Mouse (Mus musculus): ENCODE results near the gene Fam19a5. TPM values are rescaled to one million over a fixed set of nuclear protein-coding genes. Genes with fewer than 3 reads are reported as not detected.
A peak's percentile ranks its signal among the peaks of the same experiment; 100 is the strongest.

The Fam19a5 gene
- polyA plus RNA-seq, 1 experiment from 2014 or later: 5.9 TPM

DNA sequence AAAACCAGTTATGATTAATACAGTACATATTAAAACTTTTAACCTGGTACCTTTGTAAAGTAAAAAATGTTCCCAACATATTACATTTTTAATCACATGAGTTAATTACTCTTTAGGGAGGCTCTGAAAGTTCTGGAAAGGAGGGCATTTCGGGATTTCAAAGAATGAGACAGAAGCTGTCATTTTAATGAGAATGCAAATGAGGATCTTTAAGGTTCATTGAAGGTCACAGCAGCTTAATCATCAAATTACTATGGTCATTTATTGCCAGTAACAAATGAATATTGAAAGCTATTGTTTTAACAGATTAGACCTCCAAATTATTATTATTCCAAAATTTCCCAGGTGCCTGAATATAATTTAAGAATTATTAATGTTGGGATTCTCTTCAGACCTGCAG lies 59.2 kb downstream of the Fam19a5 start:
- no peak for TF ChIP-seq CTCF (IDR thresholded peaks at IDR 0.05; ENCODE audit: low read depth)
- Histone ChIP-seq H3K9me3 (replicated peaks; ENCODE audit: low read length) (no peaks in the 10 kb centered on the region), H3K27ac (no peak overlapping the region), H3K4me2 (ENCODE audit: low read length) (no peak overlapping the region), H3K4me3 (replicated peaks; ENCODE audit: low read depth, low read length) (no peak overlapping the region), H3K36me3 (ENCODE audit: insufficient read depth, low read length) (no peaks in the 10 kb centered on the region), H3K9ac (ENCODE audit: low read depth, low read length) (no peak overlapping the region), H3K4me1 (replicated peaks; ENCODE audit: insufficient read depth, low read length) (no peaks in the 10 kb centered on the region), H3K27me3 (ENCODE audit: insufficient read depth, low read length) (no peaks in the 10 kb centered on the region)
- DNase-seq (ENCODE audit: low spot score): no peak
- ATAC-seq (replicated peaks; ENCODE audit: low FRiP score, low read depth): no peak
- 75% methylated on average over 1 of the region's 1 CpGs for WGBS

DNA sequence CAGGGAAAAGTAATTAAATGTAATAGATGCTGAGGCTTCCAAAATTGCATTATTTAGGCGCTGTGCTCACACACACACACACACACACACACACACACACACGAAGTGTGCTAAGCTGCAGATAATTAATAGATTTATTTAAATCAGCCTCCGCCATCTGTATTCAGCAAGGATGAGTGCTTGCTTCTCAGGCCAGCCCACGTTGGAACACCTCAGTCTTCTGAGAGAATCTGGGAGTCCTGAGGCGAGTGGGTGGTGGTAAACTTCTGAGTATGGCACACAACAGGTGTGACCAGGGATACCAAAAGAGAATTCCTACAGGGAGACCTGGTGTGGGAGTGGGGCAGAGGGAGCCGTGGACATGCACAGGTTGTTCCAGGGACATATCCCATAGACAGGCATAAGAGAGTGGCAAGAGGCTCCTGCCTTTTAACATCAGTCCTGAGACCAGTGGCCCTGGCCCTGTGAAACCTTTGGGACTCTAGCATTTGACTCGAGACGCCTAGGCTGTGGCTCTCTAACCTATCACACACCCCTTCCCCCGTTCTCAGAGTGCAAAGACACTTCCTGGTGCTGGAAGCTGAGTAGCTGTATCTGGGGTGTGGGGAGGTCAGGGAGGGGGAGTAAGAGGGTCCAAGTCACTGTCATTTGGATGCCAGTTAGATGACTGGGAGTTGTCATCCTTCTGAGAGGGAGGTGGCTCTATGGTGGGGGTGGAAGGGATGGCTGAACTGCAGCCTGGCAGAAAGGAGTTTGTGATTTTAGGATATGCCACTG lies 61.6 kb downstream of the Fam19a5 start:
- no peak for TF ChIP-seq CTCF (IDR thresholded peaks at IDR 0.05; ENCODE audit: low read depth)
- H3K36me3 ChIP-seq (ENCODE audit: insufficient read depth, low read length): no peaks in the 10 kb centered on the region
- WGBS: 54% methylated on average over 9 of the region's 9 CpGs
- no peak overlapping the region for H3K4me2 ChIP-seq (ENCODE audit: low read length)
- DNase-seq (ENCODE audit: low spot score) (no peak), ATAC-seq (replicated peaks; ENCODE audit: low FRiP score, low read depth) (no peak)
- H3K4me3 ChIP-seq (replicated peaks; ENCODE audit: low read depth, low read length): no peak overlapping the region
- H3K27me3 ChIP-seq (ENCODE audit: insufficient read depth, low read length): no peaks in the 10 kb centered on the region
- no peaks in the 10 kb centered on the region for H3K4me1 ChIP-seq (replicated peaks; ENCODE audit: insufficient read depth, low read length)
- H3K9me3 ChIP-seq (replicated peaks; ENCODE audit: low read length): no peaks in the 10 kb centered on the region
- no peak overlapping the region for H3K27ac ChIP-seq
- H3K9ac ChIP-seq (ENCODE audit: low read depth, low read length): no peak overlapping the region

- Histone ChIP-seq H3K4me3 (replicated peaks; ENCODE audit: low read depth, low read length) (no peak overlapping the region), H3K36me3 (ENCODE audit: insufficient read depth, low read length) (no peaks in the 10 kb centered on the region), H3K9ac (ENCODE audit: low read depth, low read length) (no peak overlapping the region), H3K9me3 (replicated peaks; ENCODE audit: low read length) (no peaks in the 10 kb centered on the region), H3K27me3 (ENCODE audit: insufficient read depth, low read length) (no peaks in the 10 kb centered on the region), H3K4me2 (ENCODE audit: low read length) (no peak overlapping the region), H3K4me1 (replicated peaks; ENCODE audit: insufficient read depth, low read length) (no peaks in the 10 kb centered on the region), H3K27ac (no peak overlapping the region)
- TF ChIP-seq CTCF (IDR thresholded peaks at IDR 0.05; ENCODE audit: low read depth): no peak
- ATAC-seq (replicated peaks; ENCODE audit: low FRiP score, low read depth): no peak
- DNase-seq (ENCODE audit: low spot score): no peak
- WGBS: 89% methylated on average over 10 of the region's 10 CpGs
Measured at GRCm38 (mm10) chr15:87606702-87607101, 62.6 kb downstream of the Fam19a5 start.

DNA sequence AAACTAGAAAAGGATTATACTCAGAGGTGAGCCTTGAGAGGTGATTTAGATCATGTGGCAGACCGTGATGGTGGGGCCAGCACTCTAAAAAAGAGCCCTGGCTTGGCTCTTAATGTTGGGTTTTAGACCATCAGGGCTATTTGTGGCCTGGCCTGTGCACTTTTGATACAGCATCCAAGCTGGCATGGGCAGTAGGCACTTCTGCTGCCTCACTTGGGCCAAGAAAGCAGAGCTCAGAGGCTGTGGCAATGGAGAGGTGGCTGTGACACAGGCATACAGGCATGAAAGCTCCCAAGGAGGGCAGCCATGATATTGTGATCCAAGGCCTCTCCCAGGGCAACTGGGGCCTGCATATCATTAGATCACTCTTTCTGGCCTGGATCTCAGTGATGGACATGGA lies 65.1 kb downstream of the Fam19a5 start:
- 83% methylated on average over 1 of the region's 1 CpGs for WGBS
- TF ChIP-seq CTCF (IDR thresholded peaks at IDR 0.05; ENCODE audit: low read depth): no peak
- Histone ChIP-seq H3K27ac (no peak overlapping the region), H3K9me3 (replicated peaks; ENCODE audit: low read length) (no peaks in the 10 kb centered on the region), H3K4me2 (ENCODE audit: low read length) (no peak overlapping the region), H3K4me3 (replicated peaks; ENCODE audit: low read depth, low read length) (no peak overlapping the region), H3K27me3 (ENCODE audit: insufficient read depth, low read length) (no peaks in the 10 kb centered on the region), H3K4me1 (replicated peaks; ENCODE audit: insufficient read depth, low read length) (no peaks in the 10 kb centered on the region), H3K36me3 (ENCODE audit: insufficient read depth, low read length) (no peaks in the 10 kb centered on the region), H3K9ac (ENCODE audit: low read depth, low read length) (no peak overlapping the region)
- no peak for DNase-seq (ENCODE audit: low spot score)
- ATAC-seq (replicated peaks; ENCODE audit: low FRiP score, low read depth): no peak

GRCm38 (mm10) chr15:87623966-87624609 lies 80.0 kb downstream of the Fam19a5 start:
- 0 out of 2 replicates have a peak, but pooled peaks cover 3% of the 10 kb centered on the region for H3K27me3 ChIP-seq (ENCODE audit: insufficient read depth, low read length)
- ATAC-seq (replicated peaks; ENCODE audit: low FRiP score, low read depth): peak; percentile 92
- WGBS: under 1% methylated on average over 52 of the region's 86 CpGs

GRCm38 (mm10) chr15:87624610-87625091 lies 80.6 kb downstream of the Fam19a5 start:
- ATAC-seq (replicated peaks; ENCODE audit: low FRiP score, low read depth) (no peak), DNase-seq (ENCODE audit: low spot score) (no peak)
- TF ChIP-seq CTCF (IDR thresholded peaks at IDR 0.05; ENCODE audit: low read depth): no peak
- peak overlapping the region; percentile 95 for H3K4me2 ChIP-seq (ENCODE audit: low read length)
- H3K36me3 ChIP-seq (ENCODE audit: insufficient read depth, low read length): no peaks in the 10 kb centered on the region
- 0 out of 2 replicates have a peak, but pooled peaks cover 3% of the 10 kb centered on the region for H3K27me3 ChIP-seq (ENCODE audit: insufficient read depth, low read length)
- peak overlapping the region; percentile 67 for H3K27ac ChIP-seq
- peak overlapping the region; percentile 78 for H3K9ac ChIP-seq (ENCODE audit: low read depth, low read length)
- no peaks in the 10 kb centered on the region for H3K9me3 ChIP-seq (replicated peaks; ENCODE audit: low read length)
- H3K4me1 ChIP-seq (replicated peaks; ENCODE audit: insufficient read depth, low read length): no peaks in the 10 kb centered on the region
- WGBS: under 1% methylated on average over 37 of the region's 76 CpGs
- H3K4me3 ChIP-seq (replicated peaks; ENCODE audit: low read depth, low read length): peak overlapping the region; percentile 63

More at GRCm38 (mm10) chr15:87623966-87624609, 80.0 kb downstream of the Fam19a5 start:
- peak overlapping the region; percentile 95 for H3K4me2 ChIP-seq (ENCODE audit: low read length)
- peak; percentile 76 for TF ChIP-seq CTCF (IDR thresholded peaks at IDR 0.05; ENCODE audit: low read depth)
- peak overlapping the region; percentile 67 for H3K27ac ChIP-seq
- H3K4me3 ChIP-seq (replicated peaks; ENCODE audit: low read depth, low read length): peak overlapping the region; percentile 63
- no peaks in the 10 kb centered on the region for H3K9me3 ChIP-seq (replicated peaks; ENCODE audit: low read length)
- peak overlapping the region; percentile 78 for H3K9ac ChIP-seq (ENCODE audit: low read depth, low read length)
- H3K36me3 ChIP-seq (ENCODE audit: insufficient read depth, low read length): no peaks in the 10 kb centered on the region
- DNase-seq (ENCODE audit: low spot score): peak; percentile 92
- no peaks in the 10 kb centered on the region for H3K4me1 ChIP-seq (replicated peaks; ENCODE audit: insufficient read depth, low read length)

Measured in kidney, postnatal 0 days (tissue).